Mouse (Mus musculus) testis, adult 2 months (tissue): ENCODE measurements around the gene Nop9. TPM values are rescaled to one million over a fixed set of nuclear protein-coding genes. Genes with fewer than 3 reads are reported as not detected.

Experiments
- H3K27ac ChIP-seq: fragments of 200-500 bp; 2 replicates; pipeline ENCODE4 v1.5.1; 2012; ENCODE audit warnings: low read depth, low read length; ENCODE audit not compliant: control insufficient read depth, insufficient read depth
- H3K27me3 ChIP-seq: fragments of 200-500 bp; 2 replicates; pipeline ENCODE4 v1.6.1; 2012; ENCODE audit warnings: mild to moderate bottlenecking, low read length, moderate library complexity; ENCODE audit not compliant: control insufficient read depth, insufficient read depth
- H3K36me3 ChIP-seq: fragments of 200-500 bp; 2 replicates; pipeline ENCODE4 v1.6.1; 2012; ENCODE audit warnings: mild to moderate bottlenecking, low read length; ENCODE audit not compliant: control insufficient read depth, insufficient read depth
- H3K4me1 ChIP-seq: fragments of 200-500 bp; 2 replicates; pipeline ENCODE4 v1.6.1; 2012; ENCODE audit warnings: low read length; ENCODE audit not compliant: control insufficient read depth, insufficient read depth
- H3K4me3 ChIP-seq: fragments of 200-500 bp; 2 replicates; pipeline ENCODE4 v1.5.1; 2012; ENCODE audit warnings: low read depth, mild to moderate bottlenecking, low read length, moderate library complexity, mixed read lengths; ENCODE audit not compliant: control insufficient read depth
- CTCF ChIP-seq: fragments of 200-500 bp; IDR thresholded peaks from 2 replicates; pipeline ENCODE4 v1.5.1; 2012; ENCODE audit warnings: low read depth, mild to moderate bottlenecking, inconsistent platforms, low read length, moderate library complexity; ENCODE audit not compliant: control insufficient read depth, insufficient read depth, insufficient replicate concordance
- POLR2A ChIP-seq: fragments of 200-500 bp; IDR thresholded peaks from 2 replicates; pipeline ENCODE4 v1.6.1; 2012; ENCODE audit warnings: low read depth, mild to moderate bottlenecking, inconsistent platforms, low read length, moderate library complexity; ENCODE audit not compliant: control insufficient read depth
- polyA plus RNA-seq: library from polyadenylated mRNA; depleted of rRNA; stranded (reverse); fragments of >200 nt; gene quantifications from 2 replicates; pipeline ENCODE4 v1.2.3, GENCODE M21; 2012; rRNA removed

Nop9 gene
- polyA plus RNA-seq, result 142 and 144 TPM in 2 replicates

GRCm38 (mm10) chr14:55745180-55745860 is at the start of gene Nop9, which contains the start of gene Dhrs1:
Gene Nop9 (plus strand): TSS chr14:55745693.
Gene Dhrs1 (minus strand): TSS chr14:55745690.
- peak; percentile 56; the same call in 1 of the 2 replicates for TF ChIP-seq POLR2A
- TF ChIP-seq CTCF, result no peak
- Histone ChIP-seq H3K27me3 (no peaks in the 10 kb centered on the region), H3K4me1 (peaks cover 11% of the 10 kb centered on the region), H3K4me3 (peak within 1 kb of the TSS; percentile 96), H3K36me3 (no peaks in the 10 kb centered on the region; the same call in 1 of the 2 replicates), H3K27ac (peak within 1 kb of the TSS; percentile 86)

- Histone ChIP-seq H3K27me3 (no peaks in the 10 kb centered on the region), H3K4me1 (no peaks in the 10 kb centered on the region), H3K27ac (no peak overlapping the region), H3K4me3 (no peak overlapping the region), H3K36me3 (no peaks in the 10 kb centered on the region)
- TF ChIP-seq CTCF, result no peak
- no peak for TF ChIP-seq POLR2A
Measured at GRCm38 (mm10) chr14:55697226-55697625, 48.3 kb upstream of the Nop9 start.

GRCm38 (mm10) chr14:55701131-55701530 is 44.4 kb upstream of the Nop9 start:
- Histone ChIP-seq H3K36me3 (no peaks in the 10 kb centered on the region), H3K4me1 (no peaks in the 10 kb centered on the region), H3K27me3 (no peaks in the 10 kb centered on the region), H3K4me3 (no peak overlapping the region), H3K27ac (no peak overlapping the region)
- no peak for TF ChIP-seq CTCF
- TF ChIP-seq POLR2A, result no peak

GRCm38 (mm10) chr14:55702761-55703160 is 42.7 kb upstream of the Nop9 start:
- Histone ChIP-seq H3K27me3 (no peaks in the 10 kb centered on the region), H3K4me1 (no peaks in the 10 kb centered on the region), H3K4me3 (no peak overlapping the region), H3K27ac (no peak overlapping the region), H3K36me3 (no peaks in the 10 kb centered on the region)
- TF ChIP-seq POLR2A, result no peak
- TF ChIP-seq CTCF, result no peak

- Histone ChIP-seq H3K4me1 (no peaks in the 10 kb centered on the region; the same call in 1 of the 2 replicates), H3K36me3 (no peaks in the 10 kb centered on the region), H3K27me3 (no peaks in the 10 kb centered on the region), H3K4me3 (no peak overlapping the region), H3K27ac (no peak overlapping the region)
- TF ChIP-seq POLR2A (no peak), CTCF (no peak)
Measured at GRCm38 (mm10) chr14:55706051-55706600, 39.4 kb upstream of the Nop9 start.

GRCm38 (mm10) chr14:55707397-55707796 is 38.1 kb upstream of the Nop9 start:
- TF ChIP-seq CTCF (no peak), POLR2A (no peak)
- H3K27ac ChIP-seq, result no peak overlapping the region
- H3K27me3 ChIP-seq, result no peaks in the 10 kb centered on the region
- no peaks in the 10 kb centered on the region for H3K36me3 ChIP-seq
- peaks cover 4% of the 10 kb centered on the region; the same call in 1 of the 2 replicates for H3K4me1 ChIP-seq
- H3K4me3 ChIP-seq, result no peak overlapping the region

GRCm38 (mm10) chr14:55709509-55709908 is 36.0 kb upstream of the Nop9 start:
- H3K4me3 ChIP-seq, result no peak overlapping the region
- TF ChIP-seq POLR2A (no peak), CTCF (no peak)
- no peaks in the 10 kb centered on the region for H3K27me3 ChIP-seq
- no peaks in the 10 kb centered on the region for H3K36me3 ChIP-seq
- peaks cover 7% of the 10 kb centered on the region for H3K4me1 ChIP-seq
- no peak overlapping the region for H3K27ac ChIP-seq

- Histone ChIP-seq H3K27me3 (no peaks in the 10 kb centered on the region), H3K36me3 (no peaks in the 10 kb centered on the region), H3K27ac (no peak overlapping the region), H3K4me1 (peaks cover 7% of the 10 kb centered on the region), H3K4me3 (no peak overlapping the region)
- TF ChIP-seq POLR2A, result no peak
- no peak for TF ChIP-seq CTCF
Measured at GRCm38 (mm10) chr14:55711786-55712185, 33.7 kb upstream of the Nop9 start.
